Mouse (Mus musculus) erythroid progenitor cell, adult 5-6 weeks (primary cell): ENCODE measurements around the gene Pla2g4b. TPM values are rescaled to one million over a fixed set of nuclear protein-coding genes. Genes with fewer than 3 reads are reported as not detected.

ENCODE experiments used
- ATAC-seq: replicated peaks from 2 replicates; pipeline ENCODE4 v1.8.0; 2016; ENCODE audit warnings: moderate number of reproducible peaks, mild to moderate bottlenecking, moderate TSS enrichment, inconsistent platforms; ENCODE audit not compliant: poor library complexity, low FRiP score, severe bottlenecking
- total RNA-seq, 2 experiments: library from RNA; stranded (forward) in 1 of 2; stranded (reverse) in 1 of 2; fragments of 150-400 nt in 1 of 2; fragments of 186-747, 209-891 nt in 1 of 2; gene quantifications; 2 replicates each; pipeline versions ENCODE4 v1.2.3 to v1.2.4; 2015 to 2017; ENCODE audit warnings: low replicate concordance in 2 of 2

The Pla2g4b gene
- total RNA-seq, 2 experiments from 2014 or later = 2.9 TPM; not detected in 1

DNA sequence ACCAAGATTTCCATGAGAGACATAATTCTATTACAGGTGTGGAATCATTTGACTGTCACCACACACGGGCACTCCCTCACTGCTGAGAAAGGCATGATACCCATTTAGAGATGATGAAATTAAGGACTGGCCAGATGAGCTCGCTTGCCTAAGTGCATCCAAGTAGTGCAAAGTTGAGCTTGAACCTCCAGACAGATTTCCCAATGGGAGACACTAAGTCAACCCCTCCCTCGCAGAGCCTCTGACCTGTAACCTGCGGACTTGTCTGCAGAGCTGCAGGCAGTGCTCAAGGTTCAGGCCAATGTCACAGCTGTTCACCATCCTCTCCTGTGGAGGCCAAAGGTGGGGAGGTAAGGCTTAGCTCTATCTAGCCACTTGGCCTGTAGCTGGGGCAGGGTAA, 25.6 kb downstream of the Pla2g4b start:
- ATAC-seq = no peak

DNA sequence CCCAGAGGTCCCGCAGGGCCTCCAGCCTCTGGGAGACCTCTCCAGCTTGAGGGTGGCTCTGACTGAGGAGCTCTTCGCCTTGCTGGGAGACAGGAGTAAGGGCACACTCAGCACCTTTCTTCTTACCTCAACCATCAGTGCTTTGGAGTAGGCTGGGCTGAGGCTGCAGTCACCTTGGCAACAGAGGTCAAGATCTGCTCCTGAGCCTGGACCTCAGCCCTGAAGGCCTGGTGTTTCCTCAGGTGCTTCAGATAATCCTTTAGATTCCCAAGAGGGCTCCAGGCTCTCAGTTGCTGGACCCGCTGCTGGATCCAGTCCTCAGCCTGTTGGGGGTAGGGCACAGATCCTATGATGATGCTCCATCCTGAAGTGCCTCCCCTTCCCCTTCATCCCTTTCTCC, 26.2 kb downstream of the Pla2g4b start:
- ATAC-seq = no peak

DNA sequence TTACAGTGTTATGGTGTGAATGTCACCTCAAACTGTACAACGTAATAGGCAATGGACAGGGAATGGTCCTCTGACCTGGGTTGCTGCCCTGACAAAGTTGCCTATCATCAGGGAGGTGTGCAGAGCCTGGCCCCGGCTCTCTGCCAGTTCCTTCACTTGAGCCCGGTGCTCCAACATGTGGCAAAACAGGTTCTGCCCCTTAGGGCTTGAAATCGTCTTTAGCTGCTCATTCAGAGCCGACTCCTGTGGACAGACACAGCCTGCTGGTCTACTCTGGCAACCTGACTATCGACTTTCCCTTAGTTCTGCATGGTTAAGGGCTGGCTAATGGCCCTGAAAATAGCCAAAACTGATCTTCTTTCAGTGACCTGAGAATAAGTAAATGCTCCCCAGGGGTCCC, 27.0 kb downstream of the Pla2g4b start:
- no peak for ATAC-seq

DNA sequence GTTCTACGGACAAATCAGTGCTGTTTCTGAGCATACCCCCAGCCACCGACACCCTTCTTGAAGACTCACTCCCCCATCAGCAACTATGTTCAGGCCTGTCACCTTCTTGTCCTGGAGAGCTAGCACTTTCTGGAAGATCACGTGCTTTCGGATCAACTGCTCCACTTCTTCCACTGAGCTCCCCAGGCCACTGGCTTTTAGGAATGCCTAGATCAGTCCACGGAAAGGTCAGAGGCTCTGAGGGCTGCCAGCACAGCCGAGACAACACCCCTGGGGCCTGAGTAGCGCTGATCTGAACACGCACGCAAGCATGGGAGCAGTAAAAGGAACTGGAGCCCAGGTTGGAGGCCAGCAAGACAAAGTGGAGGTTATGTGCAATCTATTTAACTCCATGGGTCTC, 27.4 kb downstream of the Pla2g4b start:
- no peak for ATAC-seq

DNA sequence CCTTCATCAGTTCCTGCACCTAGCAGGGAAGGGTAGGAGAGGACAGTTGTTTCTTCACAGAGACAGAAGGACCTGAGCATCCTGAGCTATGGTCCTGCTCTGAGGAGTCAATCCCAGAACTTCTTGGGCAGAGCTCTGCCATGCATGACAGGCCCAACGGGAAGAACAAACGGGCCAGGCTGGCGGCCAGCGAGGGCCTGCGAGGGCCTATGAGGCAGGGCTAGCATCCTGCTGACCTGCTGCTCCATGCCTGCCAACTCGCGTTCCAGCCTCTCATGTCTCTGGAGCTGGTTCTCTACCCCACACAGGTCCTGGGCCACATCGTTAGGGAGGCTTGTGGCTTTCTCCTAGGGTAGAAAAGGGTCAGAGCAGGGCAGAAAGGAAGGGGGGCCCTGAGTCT, 29.0 kb downstream of the Pla2g4b start:
- no peak for ATAC-seq

DNA sequence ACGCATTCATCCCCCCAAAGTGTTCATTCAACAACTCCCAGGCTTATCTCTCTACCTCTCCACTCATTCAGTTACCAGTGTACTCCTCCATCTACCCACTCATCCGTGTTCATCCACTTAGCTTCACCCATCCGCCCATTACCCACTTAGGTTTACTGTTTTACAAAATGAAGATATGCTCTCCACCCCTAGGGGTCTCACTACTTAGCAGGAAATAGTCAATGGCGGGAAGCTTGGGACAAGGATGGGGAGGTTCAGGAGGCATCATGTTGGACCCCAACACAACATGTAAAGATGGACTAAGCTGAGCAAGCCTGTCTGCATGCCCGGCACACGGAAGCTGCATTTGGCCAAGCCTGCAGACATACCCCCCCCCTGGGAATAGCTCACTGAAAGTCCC, 31.4 kb downstream of the Pla2g4b start:
- no peak for ATAC-seq

DNA sequence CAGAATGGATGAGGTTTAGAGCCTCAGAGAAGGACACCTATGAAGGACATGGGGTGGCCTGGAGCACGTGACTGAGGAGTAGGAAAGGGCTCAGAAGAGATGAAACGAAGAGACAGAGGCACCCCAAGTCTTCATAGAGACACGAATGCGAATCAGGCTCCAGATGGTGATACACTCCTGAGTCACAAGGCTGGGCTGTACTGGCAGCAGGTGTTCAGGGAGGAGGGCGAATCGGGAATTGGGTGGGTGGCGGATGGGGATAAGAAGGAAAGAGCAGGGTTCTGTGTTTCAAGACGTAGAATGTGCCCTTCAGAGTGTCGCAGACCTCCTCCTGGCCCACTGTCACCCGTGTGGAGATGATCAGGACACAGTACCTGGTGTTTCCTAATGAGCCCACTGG, 32.0 kb downstream of the Pla2g4b start:
- ATAC-seq = no peak

DNA sequence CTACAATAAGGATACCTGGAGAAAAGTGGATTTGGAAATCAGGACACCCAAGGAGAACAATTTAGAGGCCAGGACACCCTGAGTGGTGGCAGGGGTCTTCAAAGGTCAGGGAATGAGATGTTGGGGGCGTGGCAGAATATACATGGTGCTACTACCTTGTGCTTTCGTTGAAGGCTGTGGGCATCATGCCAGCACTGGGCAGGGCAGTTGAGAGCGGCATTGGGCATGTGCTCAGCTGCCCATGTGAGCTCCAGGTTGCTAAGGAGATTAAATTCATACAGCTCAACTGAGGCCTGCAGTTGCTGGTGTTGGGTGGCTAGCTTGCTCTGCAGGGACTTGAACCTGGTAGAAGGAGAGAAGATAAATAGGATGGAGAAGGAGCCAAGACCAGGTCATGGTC, 33.0 kb downstream of the Pla2g4b start:
- no peak for ATAC-seq

DNA sequence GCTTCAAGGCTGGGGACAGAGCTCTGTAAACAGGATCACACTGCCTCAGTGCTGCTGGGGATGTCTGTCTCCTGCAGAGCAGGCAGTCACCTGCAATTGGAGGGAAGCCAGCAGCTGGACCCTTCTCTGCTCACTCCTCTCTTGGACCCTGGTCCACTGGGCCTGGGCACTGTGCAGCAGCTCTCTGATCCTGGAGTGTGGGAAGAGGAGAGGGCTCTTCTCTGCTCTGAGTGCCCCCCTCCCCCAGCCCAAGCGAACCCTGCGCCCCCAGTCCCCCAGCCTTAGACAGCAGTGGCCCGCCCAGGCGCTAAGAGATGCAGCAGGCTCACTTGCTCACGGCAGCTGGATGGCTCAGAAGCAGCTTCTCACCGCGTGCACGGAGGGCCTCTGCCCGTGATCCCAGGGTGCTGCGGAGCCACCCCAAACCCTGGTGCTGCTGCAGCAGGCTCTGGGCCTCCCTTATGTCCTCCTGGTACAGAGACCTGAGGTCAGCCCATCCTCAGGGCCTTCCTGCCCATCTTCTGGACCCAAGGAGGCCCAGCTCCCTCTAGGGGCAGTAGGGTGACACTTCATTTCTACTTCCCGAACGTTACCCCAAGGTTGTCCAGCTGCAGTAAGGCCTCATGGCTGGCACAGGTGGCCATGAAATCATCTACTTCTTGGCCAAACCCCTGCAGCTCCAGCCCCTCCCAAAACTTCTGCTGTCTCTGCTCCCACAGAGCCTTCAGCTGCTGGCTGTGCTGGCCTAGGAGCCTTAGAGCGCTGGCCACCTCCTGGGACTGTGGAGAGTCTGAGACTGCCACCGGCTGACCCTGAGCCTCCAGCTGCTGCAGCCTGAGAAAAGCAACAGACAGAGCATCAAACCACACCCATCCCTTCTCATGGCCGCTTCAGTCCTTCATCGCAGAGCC, 35.6 kb downstream of the Pla2g4b start:
- no peak for ATAC-seq

DNA sequence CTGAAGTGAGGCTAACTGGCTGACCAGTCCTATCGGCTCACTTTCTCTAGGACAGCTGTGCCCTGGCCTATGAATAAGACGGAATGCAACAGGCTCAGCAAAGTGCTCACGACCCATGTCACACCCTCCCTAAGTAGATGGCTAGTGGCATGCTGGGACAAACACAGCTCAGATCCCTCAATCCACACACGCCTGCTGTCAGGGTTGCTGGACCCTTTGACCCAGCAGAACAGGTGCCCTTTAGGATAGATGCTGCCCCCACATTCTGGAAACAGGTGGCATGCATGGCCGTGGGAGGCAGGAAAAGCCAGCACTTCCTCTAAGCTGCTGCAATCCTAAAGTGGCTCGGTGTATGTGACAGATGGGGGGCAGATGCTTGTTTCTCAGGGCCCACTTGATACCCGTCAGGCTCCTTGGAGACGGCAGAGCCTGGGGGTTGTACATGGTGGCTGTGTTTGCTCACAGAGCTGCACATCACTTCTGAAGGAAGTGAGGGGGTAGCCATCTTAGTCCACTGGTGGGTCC, 36.3 kb downstream of the Pla2g4b start:
- ATAC-seq = no peak

DNA sequence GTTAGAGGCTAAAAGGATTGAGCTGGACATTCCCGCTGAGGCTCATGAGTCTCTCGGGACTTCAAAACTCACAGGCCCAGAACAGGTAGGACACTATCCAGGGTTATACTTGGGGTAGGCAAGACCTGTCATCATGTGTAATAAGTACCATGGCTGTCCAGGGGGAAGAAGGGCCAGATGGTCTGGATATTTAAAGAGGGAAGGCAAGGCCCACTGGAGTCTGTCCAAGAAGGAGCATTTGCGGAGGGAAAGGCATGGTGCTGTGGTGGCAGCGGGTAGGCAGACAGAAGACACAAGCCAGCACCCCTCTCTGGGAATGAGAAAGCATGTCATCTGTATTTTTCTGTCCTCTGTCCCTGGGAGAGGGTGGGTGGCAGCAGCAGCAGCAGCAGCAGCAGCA, 40.9 kb downstream of the Pla2g4b start:
- no peak for ATAC-seq

DNA sequence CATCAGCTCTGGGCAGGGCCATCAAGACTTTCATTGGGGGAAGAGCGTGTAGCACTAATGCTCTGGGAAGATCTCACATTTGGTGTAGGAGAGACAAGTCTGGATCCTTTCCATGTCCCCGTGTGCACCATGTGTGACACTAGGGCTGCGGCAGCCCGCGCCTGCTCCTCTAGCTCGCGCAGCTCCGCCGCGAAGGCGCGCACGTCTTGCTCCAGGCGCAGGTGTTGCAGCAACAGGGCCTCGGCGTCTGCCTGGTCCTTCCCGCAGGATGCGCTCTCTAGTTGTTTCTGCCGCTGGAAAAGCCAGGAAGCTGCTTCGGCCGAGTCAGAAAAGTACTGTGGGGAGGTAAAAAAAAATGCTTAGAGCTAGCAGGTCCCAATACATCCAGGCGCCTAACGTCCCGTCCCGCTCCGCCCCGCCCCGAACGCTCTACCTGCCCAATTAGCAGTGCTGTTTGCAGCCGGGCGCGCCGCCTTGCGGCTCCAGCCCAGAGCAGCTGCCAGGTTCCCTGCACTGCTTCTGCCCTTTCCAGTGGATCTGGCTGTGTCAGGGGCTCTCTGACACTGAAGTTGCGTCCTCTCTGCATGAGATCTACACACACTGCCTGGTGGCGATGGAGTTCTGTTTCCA, 43.0 kb downstream of the Pla2g4b start:
- no peak for ATAC-seq

DNA sequence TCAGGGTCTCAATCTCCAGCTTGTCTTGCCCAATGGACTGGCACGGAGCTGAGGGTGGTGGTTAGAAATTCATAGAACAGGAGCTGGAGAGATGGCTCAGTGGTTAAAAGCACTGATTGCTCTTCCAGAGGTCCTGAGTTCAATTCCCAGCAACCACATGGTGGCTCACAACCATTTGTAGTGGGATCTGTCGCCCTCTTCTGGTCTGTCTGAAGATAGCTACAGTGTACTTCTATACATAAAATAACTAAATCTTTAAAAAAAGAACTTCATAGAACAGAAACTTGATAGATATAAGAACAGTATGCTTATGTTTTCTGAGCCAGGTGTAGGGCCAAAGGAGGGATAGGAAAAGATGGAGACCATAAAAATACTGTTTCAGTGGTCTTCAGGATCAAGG, 49.2 kb downstream of the Pla2g4b start:
- no peak for ATAC-seq

DNA sequence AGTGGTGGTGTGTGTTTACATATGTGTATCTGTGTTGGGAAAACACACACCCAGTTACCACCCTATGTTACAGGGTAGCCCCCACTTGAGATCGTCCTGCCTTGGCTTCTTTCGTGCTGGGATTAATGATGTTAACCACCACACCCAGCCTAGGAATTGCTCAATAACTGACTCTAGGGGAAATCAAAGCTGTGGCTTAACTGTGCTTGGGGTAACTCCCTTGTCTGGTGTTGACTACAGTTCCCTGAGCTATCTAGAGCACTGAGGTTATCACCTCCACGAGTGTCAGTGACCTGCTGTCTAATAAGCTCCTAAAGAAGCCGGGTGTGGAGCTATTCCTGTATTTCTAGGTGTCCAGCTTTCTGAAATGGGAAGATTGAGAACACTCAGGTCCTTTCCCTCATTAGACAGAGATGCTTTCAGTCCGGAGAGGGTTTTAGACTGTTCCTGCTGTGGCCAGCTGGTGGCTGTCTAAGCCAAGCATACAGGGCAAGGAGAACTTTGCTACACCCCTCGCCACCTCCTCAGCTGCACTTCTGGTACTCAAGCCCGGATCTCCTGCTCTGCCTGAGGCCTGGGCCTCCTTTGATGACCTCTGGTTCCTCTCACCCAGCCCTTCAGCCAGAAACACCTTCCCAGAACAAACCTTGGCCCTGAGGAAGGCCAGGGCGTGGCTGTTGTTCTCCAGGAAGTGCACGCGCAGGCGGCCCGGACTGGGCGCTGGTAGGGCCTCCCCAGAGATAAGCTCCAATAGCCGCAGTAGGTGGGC, 51.6 kb downstream of the Pla2g4b start:
- no peak for ATAC-seq

DNA sequence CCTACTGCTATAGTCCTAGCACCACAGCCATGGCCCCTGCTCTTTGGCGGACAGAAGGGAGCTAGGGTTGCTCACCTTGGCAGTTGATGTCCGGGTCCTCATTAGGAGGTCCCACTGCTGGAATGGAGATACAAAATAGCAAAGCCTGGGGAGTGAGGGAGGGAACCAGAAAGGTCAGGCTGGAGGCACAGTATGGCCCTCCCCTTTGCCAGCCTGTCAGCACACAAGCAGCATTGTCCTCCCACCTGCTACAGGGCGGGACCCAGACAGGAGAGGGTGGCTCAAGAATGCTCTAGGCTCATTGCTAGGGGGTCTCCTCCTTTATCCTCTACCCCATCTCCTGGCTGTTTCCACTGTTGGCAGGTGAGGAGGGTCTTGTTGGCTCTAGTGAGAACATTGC, 52.8 kb downstream of the Pla2g4b start:
- no peak for ATAC-seq

DNA sequence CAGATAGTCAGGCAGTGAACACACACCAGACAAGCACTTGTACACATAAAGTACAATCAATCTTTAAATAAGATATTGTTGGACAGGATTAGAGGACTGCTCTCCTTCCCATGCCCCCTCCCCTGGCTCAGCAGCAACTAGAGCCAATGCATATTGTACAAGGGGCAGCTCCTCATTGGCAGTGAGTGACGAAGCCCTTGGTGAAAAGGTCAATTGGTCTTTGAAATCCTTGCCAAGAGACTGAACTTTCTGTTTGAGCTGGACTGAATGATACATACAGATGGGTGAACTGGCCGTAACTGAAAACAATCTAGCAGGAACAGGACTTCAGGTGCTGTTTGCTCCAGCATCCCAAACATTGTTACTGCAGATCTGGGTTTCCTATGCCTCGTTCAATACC, 54.2 kb downstream of the Pla2g4b start:
- no peak for ATAC-seq

DNA sequence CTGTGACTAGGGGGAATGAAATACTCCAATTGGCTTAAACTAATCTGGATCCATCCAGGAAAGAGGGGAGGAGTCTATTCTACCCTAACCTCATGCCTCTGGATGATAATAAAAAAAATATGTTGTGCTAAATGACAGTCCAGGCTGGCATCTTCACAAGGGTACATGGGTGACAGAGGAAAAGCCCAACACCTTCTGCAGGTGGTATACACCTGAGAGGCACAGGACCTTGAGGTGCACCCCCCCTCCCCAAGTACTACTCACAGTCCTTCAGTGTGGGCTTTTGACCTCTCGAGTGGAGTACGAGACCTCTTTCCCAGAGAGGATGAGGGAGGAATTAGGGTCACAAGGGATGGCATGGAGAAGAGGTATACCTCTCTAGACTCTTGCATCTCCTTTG, 54.7 kb downstream of the Pla2g4b start:
- ATAC-seq = no peak

DNA sequence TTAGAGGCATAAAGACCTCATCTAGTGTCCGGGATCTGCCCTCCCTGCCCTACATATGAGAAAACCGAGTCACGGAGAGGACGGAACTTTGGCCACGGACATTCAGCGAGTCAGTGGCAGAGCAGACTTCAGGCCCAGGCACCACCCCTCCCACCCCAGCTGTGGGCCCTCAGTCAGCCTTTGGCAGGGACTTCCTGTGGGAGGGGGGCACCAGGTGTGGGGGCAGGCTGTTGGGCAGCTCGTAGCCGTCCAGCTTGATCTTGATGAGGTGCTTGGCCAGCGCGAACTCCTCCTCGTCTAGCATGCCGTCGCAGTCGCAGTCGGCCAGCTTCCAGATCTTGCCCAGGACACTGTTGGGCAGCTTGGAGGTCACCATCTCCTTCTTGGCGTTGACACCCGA, 57.8 kb downstream of the Pla2g4b start:
- ATAC-seq = no peak
